Mouse (Mus musculus) stomach, embryonic 16.5 days (tissue): ENCODE data around the gene Gm14862. TPM values are rescaled to one million over a fixed set of nuclear protein-coding genes. Genes with fewer than 3 reads are reported as not detected.

Experiments used
- ATAC-seq: fragments of 200-750 bp; cut with Nextera tagmentation; 2 replicates; pipeline ENCODE4 v1.8.0; 2017; ENCODE audit warnings: moderate number of reproducible peaks, moderate TSS enrichment; ENCODE audit not compliant: insufficient read depth, low FRiP score
- H3K27ac ChIP-seq: fragments of 300-500 bp; sonication (generic); 2 replicates; pipeline ENCODE4 v1.5.1; 2014; ENCODE audit warnings: low read length
- H3K27me3 ChIP-seq: fragments of 300-500 bp; sonication (generic); 2 replicates; pipeline ENCODE4 v1.6.1; 2014; ENCODE audit warnings: low read length, control low read depth, mixed read lengths; ENCODE audit not compliant: control insufficient read depth, insufficient read depth
- H3K36me3 ChIP-seq: fragments of 300-500 bp; sonication (generic); 2 replicates; pipeline ENCODE4 v1.6.1; 2014; ENCODE audit warnings: low read length; ENCODE audit not compliant: control insufficient read depth, insufficient read depth
- H3K4me1 ChIP-seq: fragments of 300-500 bp; sonication (generic); 2 replicates; pipeline ENCODE4 v1.6.1; 2014; ENCODE audit warnings: low read length, control low read depth, mixed read lengths; ENCODE audit not compliant: control insufficient read depth, insufficient read depth
- H3K4me2 ChIP-seq: fragments of 300-500 bp; sonication (generic); 2 replicates; pipeline ENCODE4 v1.6.1; 2014; ENCODE audit warnings: low read depth, low read length, mixed read lengths
- H3K4me3 ChIP-seq: fragments of 300-500 bp; sonication (generic); replicated peaks from 2 replicates; pipeline ENCODE4 v1.5.1; 2014; ENCODE audit warnings: mild to moderate bottlenecking, low read length
- H3K9ac ChIP-seq: fragments of 300-500 bp; sonication (generic); 2 replicates; pipeline ENCODE4 v1.6.1; 2014; ENCODE audit warnings: low read length
- H3K9me3 ChIP-seq: fragments of 300-500 bp; sonication (generic); replicated peaks from 2 replicates; pipeline ENCODE4 v1.6.1; 2016; ENCODE audit warnings: low read length, control low read depth; ENCODE audit not compliant: control insufficient read depth
- WGBS: fragments of 180-500 bp; shearing (Covaris S2); extraction: QIAGEN DNeasy Blood & Tissue Kit; methylation state at CpG from one replicate; pipeline ENCODE4 v1.1.7; 2014; 5-methylcytosine and 5-hydroxymethylcytosine counted together
- polyA plus RNA-seq: library from polyadenylated mRNA; unstranded; fragments of >200 nt; fragmentation: Nextera tagmentation; extraction: Ambion mirVana; gene quantifications from 2 replicates; pipeline ENCODE4 v1.2.1, GENCODE M21; 2015

Gene Gm14862
- polyA plus RNA-seq, 1 experiment from 2014 or later = 0.28 TPM

DNA sequence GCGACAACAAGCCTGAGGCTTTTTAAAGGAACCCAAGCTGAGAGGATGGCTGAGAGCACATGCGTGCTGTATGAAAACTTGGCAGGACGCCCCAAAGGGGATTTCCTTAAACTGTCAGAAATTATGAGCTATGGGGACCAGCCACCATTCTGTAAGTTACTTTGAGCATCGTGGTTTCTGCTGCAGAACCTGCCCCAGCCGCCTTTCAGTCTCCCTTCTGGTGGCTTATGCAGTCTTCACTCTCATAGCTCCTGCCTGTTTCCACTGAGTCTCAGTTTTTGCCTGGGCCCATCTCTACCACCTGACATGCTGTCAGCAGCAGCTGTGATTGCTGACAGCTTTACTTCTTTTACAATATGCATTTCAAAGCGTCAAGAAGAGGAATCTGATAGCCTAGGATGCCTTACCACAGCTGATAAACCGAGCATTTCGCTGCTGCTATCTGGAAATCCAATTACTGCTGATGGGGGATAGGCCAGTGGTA is 13.3 kb downstream of the Gm14862 start:
- H3K4me3 ChIP-seq = no peak overlapping the region
- no peak overlapping the region for H3K27ac ChIP-seq
- no peaks in the 10 kb centered on the region for H3K27me3 ChIP-seq
- no peak overlapping the region for H3K9ac ChIP-seq
- H3K4me2 ChIP-seq = no peak overlapping the region
- WGBS = 38% methylated on average over 8 of the region's 8 CpGs
- no peaks in the 10 kb centered on the region for H3K36me3 ChIP-seq
- peak; percentile 64; the same call in 1 of the 2 replicates for ATAC-seq
- no peaks in the 10 kb centered on the region for H3K9me3 ChIP-seq
- peaks cover 3% of the 10 kb centered on the region; the same call in 1 of the 2 replicates for H3K4me1 ChIP-seq

DNA sequence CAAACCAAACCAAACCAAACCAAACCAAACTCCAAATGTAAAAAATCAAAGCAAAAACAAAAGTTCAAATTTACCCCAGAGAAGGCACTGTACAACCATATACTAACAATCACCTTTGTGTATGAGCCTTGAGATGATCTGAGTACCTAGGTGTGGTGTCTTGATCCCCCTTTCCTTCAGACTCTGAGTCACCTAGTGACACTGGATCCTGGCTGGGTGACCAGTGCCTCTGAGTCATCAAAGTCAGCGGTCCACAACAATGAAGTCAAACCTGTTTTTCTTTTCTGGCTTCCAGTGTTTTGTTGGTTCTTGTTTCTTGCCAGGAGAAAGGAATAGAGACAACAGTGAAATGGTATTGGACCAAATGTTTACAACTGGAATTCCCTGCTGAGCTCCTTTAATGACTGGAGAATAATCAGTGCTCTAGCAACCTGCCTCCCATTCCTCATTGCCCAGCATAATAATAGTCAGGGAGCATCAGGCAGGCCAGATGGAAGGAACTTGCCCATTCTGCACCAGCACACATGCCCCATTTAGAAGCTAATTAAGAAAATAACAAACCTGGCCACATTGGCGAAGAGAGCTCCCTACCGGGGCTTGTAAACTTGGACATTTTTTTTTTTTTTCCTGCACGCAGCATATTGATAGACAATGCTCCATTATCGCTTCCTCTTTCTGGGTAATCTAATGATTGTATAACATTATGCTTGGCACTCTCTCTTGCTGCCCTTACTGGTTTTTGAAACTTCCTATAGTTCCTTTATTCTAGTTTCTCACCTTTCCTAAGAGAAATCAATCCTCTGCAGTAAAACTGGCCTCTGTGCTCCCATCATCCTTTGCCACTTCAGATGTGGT is 15.7 kb downstream of the Gm14862 start:
- Histone ChIP-seq H3K9ac (no peak overlapping the region), H3K9me3 (no peaks in the 10 kb centered on the region), H3K4me3 (no peak overlapping the region), H3K27me3 (no peaks in the 10 kb centered on the region), H3K4me2 (no peak overlapping the region), H3K36me3 (no peaks in the 10 kb centered on the region), H3K4me1 (peaks cover 3% of the 10 kb centered on the region; the same call in 1 of the 2 replicates), H3K27ac (no peak overlapping the region)
- no peak for ATAC-seq
- 70% methylated on average over 5 of the region's 5 CpGs for WGBS

DNA sequence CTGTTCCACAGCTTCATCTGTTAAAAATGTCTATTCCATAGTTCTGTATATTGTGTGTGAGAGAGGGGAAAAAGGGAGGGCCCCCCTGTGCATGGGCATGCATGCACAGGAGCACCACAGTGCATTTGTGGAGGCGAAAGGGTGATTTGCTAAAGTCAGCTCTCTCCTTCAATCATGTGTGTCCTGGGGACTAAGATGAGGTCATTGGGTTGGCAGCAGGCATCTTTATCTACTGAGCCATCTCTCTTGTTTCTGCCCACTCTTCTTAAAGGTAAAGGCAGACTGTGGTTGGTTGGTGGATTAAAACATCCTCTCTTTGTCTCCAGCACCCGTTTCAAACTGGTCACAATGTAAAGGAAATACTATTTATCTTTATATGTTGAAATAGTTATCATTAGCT is 29.6 kb downstream of the Gm14862 start:
- Histone ChIP-seq H3K9me3 (no peaks in the 10 kb centered on the region), H3K4me3 (no peak overlapping the region)
- 60% methylated on average over 2 of the region's 2 CpGs for WGBS

DNA sequence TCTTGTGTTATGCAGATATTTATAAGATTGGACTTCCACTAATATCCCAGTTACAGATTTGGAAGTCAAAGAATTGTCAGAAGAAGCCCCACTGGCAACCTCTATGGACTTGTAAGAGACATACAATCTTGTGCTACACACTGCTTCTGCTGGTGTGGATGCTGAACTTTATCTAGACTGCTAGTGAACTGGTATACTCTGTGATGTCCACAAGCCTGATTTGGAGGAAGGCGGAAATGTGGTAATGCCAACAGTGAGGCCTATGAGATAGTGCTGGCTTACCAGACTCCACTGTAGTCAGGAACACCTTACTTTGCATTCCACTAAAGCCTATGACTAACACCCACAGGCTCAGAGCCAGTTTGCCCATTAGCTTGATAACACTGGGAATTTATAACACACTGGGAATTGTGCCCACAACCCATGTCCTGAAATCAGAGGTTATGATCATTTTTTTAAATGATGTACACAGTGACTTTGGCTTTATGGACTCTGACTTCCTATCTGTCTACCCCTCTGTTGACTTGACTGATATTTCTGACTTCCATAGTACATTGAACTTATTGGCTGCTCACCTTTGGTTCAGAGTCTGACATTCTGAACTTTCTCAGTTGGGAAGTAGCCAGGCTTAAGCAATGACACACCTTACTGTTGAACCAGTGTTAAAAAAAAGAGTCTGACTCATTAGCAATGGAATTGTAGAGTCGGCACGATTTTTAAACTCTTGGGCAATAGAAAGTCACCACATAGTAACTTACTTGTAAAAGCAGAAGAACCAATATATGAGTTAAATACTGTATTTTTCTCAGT is 34.1 kb downstream of the Gm14862 start:
- peak; percentile 53; the same call in 1 of the 2 replicates for ATAC-seq
- H3K9ac ChIP-seq = no peak overlapping the region
- no peak overlapping the region for H3K4me3 ChIP-seq
- 70% methylated on average over 3 of the region's 3 CpGs for WGBS
- no peaks in the 10 kb centered on the region for H3K27me3 ChIP-seq
- H3K9me3 ChIP-seq = no peaks in the 10 kb centered on the region
- no peak overlapping the region for H3K27ac ChIP-seq
- H3K4me1 ChIP-seq = no peaks in the 10 kb centered on the region
- no peak overlapping the region for H3K4me2 ChIP-seq
- H3K36me3 ChIP-seq = no peaks in the 10 kb centered on the region

More for the DNA sequence above, 29.6 kb downstream of the Gm14862 start:
- Histone ChIP-seq H3K4me1 (no peaks in the 10 kb centered on the region), H3K9ac (no peak overlapping the region), H3K27me3 (no peaks in the 10 kb centered on the region), H3K27ac (no peak overlapping the region), H3K36me3 (no peaks in the 10 kb centered on the region), H3K4me2 (no peak overlapping the region)
- no peak for ATAC-seq

DNA sequence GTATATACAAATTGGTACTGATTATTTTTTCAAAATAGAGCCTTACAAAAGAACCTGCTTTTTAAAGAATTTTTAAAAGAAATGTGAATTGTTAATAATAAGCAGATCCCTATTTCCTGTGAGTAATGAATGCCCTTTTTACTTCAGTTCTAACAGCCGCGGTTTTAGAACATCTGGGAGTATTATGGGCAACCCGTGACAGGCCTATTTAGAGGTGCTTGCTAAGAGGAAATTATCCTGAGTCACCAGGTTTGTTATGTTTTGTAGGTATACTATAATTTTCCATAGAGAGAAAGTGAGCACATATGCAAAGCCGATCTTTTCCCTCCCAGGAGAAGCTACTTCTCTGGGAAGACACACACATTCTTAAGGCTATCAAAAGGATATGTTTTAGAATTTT is 35.0 kb downstream of the Gm14862 start:
- ATAC-seq = no peak
- H3K36me3 ChIP-seq = no peaks in the 10 kb centered on the region
- H3K27me3 ChIP-seq = no peaks in the 10 kb centered on the region
- H3K27ac ChIP-seq = no peak overlapping the region
- H3K4me2 ChIP-seq = no peak overlapping the region
- H3K4me1 ChIP-seq = no peaks in the 10 kb centered on the region
- H3K9ac ChIP-seq = no peak overlapping the region
- 70% methylated on average over 4 of the region's 4 CpGs for WGBS
- H3K9me3 ChIP-seq = no peaks in the 10 kb centered on the region
- no peak overlapping the region for H3K4me3 ChIP-seq

DNA sequence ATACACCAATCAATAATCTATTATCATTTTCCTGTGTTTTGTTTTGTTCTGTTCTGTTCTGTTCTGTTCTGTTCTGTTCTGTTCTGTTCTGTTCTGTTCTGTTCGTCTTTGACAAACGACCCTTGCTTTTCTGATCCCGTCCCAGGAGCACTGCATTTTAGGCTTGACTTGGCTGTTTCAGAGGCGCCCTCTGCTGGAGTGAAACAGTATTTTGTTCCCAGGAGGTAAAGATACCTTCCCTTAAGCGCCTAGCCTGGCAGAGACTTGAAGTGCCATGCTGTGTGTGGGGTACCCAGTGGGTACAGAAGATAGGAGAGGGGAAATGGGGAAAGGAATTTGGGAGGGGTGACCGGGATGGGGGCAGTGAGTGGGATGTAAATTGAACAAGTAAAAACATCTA is 35.5 kb downstream of the Gm14862 start:
- Histone ChIP-seq H3K9me3 (no peaks in the 10 kb centered on the region), H3K9ac (no peak overlapping the region), H3K27ac (no peak overlapping the region), H3K4me1 (no peaks in the 10 kb centered on the region), H3K4me2 (no peak overlapping the region), H3K27me3 (no peaks in the 10 kb centered on the region), H3K36me3 (no peaks in the 10 kb centered on the region), H3K4me3 (no peak overlapping the region)
- 33% methylated on average over 6 of the region's 6 CpGs for whole genome bisulfite sequencing
- ATAC-seq = no peak

DNA sequence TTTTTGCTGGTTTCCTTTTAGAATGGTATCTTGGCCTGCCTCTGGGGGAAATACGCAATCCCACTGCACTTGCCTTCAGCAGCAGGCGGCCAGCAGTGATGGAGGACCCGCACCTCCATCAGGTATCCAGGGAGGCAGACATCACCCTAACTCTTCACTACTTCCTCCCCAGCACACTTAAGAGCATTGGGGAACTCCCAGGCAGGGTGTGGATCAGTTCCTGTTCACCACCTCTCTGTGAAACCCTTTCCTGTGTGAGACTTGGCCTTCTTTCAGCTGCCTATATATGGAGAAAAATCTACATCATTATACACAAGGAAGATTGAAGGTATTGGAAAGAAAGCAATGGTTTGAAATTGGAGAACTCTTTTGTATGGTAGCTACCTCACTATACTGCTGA is 37.1 kb downstream of the Gm14862 start:
- WGBS = 88% methylated on average over 3 of the region's 3 CpGs
- no peak overlapping the region for H3K27ac ChIP-seq

DNA sequence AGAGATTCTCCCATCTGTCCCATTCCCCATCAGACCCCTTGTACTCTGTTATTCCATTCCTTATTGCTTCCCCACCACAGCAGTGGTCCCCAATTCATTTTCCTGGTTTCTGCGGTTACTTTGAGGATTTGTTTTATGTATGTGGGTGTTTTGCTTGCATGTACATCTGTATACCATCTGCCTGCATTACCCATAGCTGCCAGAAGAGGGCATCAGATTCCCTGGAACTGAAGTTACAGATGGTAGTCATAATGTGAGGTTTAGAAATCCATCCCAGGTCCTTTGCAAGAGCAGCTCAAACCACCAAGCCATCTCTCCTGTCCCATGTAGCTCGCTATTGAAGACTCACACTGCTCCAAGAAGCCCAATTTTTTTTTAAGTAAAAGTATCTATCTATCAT is 40.5 kb downstream of the Gm14862 start:
- Histone ChIP-seq H3K9ac (no peak overlapping the region), H3K27ac (no peak overlapping the region), H3K36me3 (no peaks in the 10 kb centered on the region), H3K4me3 (no peak overlapping the region), H3K27me3 (no peaks in the 10 kb centered on the region), H3K9me3 (no peaks in the 10 kb centered on the region), H3K4me1 (no peaks in the 10 kb centered on the region), H3K4me2 (no peak overlapping the region)
- no peak for ATAC-seq
- 85% methylated on average over 2 of the region's 2 CpGs for whole genome bisulfite sequencing

More for the DNA sequence above, 37.1 kb downstream of the Gm14862 start:
- ATAC-seq = no peak
- H3K4me3 ChIP-seq = no peak overlapping the region
- H3K36me3 ChIP-seq = no peaks in the 10 kb centered on the region
- H3K9ac ChIP-seq = no peak overlapping the region
- H3K27me3 ChIP-seq = no peaks in the 10 kb centered on the region
- no peaks in the 10 kb centered on the region for H3K9me3 ChIP-seq
- H3K4me2 ChIP-seq = no peak overlapping the region
- no peaks in the 10 kb centered on the region for H3K4me1 ChIP-seq

DNA sequence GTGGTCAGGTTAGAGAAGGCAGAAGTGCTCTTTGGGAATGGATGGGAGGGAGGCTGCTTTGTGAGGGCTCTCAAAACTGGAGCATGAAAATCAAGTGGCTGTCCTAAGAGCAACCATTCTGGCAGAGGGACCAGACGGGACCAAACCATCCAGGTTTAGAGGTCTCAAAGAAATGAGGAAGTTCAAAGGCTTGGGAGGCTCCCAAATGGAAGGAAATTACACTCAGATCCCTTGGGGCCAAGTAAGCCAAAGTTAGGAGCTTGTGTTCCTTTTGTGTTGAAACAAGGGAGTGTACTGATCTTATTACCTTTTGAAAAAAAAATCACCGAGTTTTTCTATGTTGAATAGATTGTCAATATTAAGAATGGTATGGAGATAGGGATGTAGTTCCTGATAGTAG is 51.6 kb downstream of the Gm14862 start:
- ATAC-seq = no peak
- no peaks in the 10 kb centered on the region for H3K9me3 ChIP-seq
- no peaks in the 10 kb centered on the region for H3K27me3 ChIP-seq
- no peak overlapping the region for H3K4me2 ChIP-seq
- no peaks in the 10 kb centered on the region for H3K36me3 ChIP-seq
- no peak overlapping the region for H3K9ac ChIP-seq
- WGBS = 67% methylated on average over 2 of the region's 2 CpGs
- H3K4me1 ChIP-seq = no peaks in the 10 kb centered on the region
- H3K27ac ChIP-seq = no peak overlapping the region
- no peak overlapping the region for H3K4me3 ChIP-seq
